Mouse (Mus musculus) layer of hippocampus, postnatal 10 days (tissue): ENCODE results near the gene Cfap299. TPM values are rescaled to one million over a fixed set of nuclear protein-coding genes. Genes with fewer than 3 reads are reported as not detected.
"Not testable (repeated sequence)": the region's sequence is repeated elsewhere in the genome, so short reads cannot be mapped to it uniquely, and the experiment has no call there.

Experiments
- DNase-seq, 2 experiments: peaks; one replicate each; pipeline ENCODE4 v3.0.0; 2021; ENCODE audit warnings: low spot score in 2 of 2
- long read RNA-seq: library from polyadenylated mRNA; stranded (forward); transcript quantifications from one replicate; pipeline ENCODE4 v2.0.0, GENCODE M21; 2023
- total RNA-seq, 2 experiments: library from RNA; stranded (reverse); gene quantifications; 2 replicates each; pipeline ENCODE4 v1.2.3; 2021

Cfap299 gene
- 1 to 10 TPM in 1 of 2 experiments, not detected in 1; 2.2 TPM for total RNA-seq
- long read RNA-seq: 0 reads

DNA sequence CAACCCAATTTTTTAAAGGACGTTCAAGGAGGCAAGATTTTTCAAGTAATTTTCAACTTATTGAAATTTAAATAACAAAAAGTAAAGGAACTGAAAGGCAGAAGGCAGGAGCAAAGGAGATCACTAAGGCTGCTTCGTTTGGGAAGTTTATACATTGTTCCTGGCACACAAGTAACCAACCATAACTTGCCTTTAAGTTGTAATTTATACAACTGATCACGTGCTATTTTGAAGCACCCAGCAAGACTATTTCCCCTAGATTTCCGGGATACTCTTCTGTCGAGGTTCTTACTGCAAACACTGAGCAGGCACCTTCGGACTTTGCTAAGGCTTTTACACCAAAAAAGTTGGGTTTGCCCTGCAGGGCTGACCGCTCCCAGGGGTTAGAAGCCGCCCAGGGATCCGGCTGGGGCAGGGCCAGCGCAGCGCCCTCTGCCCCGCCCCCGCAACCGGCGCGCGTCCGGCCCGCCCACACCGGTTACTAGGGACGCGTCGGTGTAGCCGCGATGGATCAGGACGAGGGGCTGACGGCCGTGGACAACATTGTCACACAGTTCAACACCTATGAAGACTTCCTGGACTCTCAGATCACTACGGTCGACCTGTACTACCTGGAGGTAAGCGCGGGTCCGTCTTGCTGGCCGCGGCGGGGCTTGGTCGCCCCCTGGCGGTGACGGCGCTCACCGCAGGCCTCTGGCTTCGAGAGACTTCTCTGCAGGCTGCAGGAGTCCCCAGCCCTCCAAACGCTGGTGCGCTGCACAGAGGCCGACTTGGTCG is at the start of gene Cfap299:
Cfap299 (plus strand) TSS at position 457 of the 777 bp plus-strand sequence.
- DNase-seq: peak; percentile 86 to 89

DNA sequence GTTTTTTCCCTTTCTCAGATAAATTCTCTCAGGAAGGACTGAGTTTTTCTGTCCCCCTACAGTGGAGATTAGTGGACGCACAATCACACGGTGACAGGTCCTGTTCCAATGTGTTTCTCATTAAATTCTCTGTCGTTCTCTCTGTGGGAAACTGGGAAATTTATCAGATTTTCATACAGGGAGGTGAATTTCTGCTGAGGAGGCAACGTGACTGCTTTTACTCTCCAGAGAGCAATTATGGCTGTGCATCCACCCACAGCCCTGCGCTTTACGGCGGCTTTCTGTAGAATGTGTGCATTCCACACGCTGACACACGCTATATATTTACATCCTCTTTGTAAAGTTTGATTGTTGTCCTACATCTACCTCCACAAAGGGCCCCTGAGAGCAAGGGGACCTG is 47.1 kb upstream of the Cfap299 start:
- DNase-seq: no peak

DNA sequence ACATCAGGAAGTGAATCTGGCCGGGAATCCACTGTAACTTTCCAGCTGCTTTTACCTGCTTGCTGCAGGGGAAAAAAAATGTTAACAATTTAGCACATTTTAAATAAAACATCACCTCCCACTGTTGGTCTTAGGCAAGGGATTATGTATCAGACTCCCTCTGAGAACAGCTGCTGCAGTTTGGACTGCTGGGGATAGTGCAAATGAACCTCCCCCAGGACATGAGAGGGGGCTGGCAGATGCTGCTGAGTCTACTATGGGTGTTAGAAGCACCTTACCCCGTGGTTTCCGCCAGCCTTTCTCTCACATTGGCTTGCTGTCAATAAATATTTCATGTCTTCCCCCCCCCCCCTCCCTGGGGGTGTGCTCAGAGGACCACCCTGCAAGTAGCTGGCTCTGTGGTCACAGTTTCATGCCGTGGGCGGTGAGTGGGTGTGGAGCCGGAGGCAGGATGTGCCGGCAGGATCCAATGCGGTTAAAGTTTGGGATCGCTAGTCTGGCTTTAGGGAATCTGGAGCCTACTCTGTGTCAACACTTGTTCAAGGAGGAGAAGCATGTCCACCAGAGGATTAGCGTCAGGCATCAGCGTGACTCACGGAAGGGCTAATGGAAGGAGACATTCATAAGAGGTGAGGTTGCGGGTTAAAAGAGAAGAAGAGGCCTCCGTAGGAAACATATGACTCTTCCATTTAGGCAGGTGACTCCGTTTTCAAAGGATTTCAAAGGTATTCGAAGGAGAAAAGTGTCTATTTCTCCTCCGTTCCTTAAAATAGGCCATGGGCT is 45.2 kb upstream of the Cfap299 start:
- DNase-seq: no peak

DNA sequence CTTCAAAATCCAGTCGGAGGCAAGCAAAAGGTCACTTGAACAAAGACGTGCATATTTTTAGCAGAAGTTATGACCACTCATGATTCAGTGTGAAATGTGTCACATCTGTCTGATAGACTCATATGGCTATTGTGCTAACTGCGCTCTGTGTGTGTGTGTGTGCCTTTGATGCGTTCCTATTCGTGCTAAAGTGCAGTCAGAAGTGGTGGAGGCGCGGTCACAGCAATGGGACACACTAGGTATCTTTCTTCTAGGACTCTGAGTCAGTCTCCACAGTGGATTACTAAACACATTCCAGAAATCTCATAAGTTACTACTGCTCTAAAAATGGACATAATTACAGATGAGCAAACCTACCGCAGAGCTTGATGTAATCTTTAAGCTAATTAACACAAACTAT is 38.5 kb upstream of the Cfap299 start:
- no peak for DNase-seq

DNA sequence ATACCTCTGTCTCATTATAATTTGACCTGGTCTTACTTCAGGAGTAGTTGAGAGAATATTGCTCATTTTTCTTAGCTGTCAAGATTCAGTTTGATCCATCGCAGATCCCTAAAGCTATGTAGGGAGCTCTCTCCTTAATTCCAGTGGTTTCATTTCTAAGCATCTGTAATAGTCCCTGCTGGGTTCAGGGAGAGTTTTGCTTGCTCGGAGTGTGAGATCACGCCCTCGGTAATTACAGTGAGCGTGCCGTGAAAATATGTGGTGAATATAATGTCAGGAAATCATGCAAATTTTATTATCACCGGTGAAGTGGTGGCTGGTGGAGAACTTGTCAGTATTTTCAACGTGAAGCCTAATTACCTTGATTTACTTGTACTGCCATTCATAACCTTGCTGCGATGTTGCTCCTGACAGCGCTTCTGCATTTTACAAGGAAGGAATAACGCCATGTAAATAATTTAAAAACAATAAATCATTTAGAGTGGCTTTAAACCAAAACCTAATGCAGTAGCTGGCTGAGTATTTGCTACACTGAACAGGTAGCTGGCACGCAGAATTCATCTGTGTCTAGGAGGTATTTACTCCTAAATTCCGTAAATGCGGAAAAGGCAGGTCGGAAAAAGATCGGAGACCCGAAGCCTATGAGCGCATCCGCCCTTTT is 36.6 kb upstream of the Cfap299 start:
- DNase-seq: no peak

DNA sequence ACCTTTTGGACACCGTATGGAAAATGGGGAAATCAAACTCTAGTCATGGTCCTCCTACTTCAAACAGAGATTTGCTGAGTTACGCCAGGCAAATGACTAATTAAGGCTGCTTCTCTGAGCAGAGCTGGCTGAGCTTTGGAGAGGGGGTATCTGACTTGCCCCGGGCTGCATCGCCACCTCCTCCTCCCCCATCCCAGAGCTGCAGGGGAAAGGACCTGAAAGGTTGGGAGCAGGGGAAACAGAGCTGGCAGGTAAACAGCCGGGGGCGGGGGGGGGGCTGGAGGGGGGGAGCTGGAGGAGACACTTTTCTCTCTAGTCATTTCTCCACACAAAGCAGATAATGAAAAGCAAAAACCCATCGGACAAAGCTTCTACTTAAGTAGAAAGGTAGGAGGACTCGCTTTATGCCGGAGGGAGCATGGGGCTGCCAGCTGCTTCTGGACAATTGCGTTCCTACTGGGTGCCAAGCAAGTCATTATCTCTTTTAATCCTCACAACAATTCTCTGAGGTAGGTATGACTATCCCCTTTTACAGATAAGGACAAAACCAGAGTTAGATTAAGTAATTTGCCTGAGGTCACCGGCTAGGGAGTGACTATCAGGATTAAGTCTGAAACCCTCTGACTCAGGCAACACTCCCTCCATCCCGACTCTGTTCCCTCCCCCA is 35.9 kb upstream of the Cfap299 start:
- no peak for DNase-seq

DNA sequence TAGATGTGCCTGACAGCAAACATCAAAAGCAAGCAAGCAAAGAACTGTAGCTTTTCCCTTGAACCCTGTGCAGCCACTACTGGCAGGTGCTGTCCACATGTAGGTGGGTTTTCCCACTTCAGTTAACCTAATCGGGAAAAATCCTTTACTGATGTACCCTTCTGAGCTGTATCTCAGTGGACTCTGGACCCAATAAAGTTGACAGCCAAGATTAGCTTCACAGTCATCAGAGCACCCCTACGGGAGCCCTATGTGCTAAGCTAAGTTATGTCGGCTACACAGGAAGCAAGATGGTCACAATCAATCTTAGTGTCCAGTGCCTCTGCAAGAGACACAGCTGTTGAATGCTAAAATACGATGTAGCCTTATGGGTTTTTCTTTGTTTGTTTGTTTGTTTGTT is 29.0 kb upstream of the Cfap299 start:
- no peak for DNase-seq

DNA sequence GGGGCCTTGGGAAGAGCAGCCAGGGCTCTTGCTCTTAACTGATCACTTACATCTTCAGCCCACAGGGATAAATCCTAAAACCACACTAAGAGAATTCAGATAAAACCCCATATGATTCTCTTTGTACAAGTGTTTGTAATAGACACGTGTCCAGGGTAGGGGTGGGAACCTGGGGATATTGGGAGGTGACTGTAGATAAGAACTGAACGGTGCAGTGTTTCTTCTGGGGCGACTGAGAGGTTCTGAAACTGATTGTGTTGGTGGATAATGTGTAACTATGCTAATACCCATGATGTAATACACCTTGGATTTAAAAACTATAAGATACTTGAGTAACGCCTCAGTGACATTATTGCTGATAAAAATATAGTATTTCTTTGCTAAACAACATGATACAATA is 23.4 kb upstream of the Cfap299 start:
- no peak for DNase-seq

DNA sequence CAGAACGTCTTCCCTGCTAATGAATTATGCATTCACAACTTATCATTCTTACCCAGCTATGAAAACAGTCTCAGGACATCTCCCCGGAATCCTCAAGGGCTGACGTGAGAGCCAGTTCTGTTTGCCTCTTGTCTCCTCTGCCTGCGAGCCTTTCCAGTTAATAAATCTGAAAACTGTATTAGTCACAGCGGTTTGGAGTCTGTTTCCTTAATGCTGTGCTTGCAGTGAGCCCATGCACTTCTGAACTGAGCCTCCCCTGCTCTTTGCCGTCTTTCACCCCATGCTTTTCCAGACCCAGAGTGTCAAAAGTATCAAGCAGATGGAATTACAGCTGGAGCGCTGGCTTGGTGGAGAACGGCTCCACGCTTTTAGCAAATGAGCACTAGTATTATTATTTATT is 22.6 kb upstream of the Cfap299 start:
- no peak for DNase-seq

DNA sequence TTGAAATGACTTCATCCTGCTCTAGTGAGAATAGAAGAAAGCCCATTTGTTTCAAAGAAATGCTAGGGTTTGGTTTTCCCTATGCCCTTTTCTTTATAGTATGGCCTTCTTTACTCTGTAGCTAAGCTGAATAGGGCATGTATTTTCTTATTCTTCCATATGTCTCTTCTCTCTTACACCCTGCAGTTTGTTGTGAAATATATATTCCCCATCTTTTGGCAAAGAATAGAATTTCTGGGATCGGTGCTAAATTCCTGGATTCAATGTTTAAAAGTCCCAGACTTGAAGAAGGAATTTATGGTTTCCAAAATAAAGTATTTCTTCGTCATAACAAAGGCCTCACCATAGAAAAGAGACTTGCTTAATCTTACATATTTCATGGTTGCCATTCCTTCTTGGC is 2.5 kb upstream of the Cfap299 start:
- DNase-seq: no peak

DNA sequence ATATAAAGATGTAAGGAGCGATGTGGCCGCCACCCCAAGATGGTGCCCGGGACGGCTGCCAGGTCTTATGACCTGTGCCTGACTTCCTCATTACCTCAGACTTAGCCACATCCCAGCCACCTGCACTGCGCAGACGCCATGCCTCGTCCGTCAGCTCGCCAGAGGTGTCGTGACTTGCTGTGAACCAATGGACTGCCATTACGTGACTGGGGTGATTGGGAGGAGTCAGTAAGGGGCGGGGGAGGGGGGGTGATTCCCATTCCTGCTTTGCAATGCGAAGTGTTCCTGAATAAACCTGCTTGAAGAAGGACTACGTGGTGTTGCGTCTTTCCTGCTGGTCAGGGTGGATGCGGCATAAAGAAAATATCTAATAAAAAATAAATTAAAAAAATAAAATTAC is 14.6 kb downstream of the Cfap299 start:
- DNase-seq: not testable (repeated sequence)

DNA sequence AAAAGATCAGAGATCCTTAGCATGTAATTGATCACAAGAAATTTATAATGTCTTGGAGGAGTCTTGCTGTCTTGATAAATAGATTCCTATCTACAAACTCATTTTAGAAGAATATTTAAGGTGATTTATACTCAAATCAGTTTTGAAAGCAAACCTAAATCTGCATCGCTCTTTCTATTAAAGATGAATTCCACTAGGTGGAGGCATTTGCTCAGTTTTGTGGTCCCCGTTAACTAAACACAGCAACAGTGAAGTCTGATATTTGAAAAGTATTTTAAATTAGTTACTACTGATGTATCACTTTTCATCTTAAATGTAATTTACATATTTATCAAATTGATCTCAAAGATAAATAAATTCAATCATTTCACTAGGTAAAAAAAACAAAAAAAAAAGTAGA is 15.5 kb downstream of the Cfap299 start:
- DNase-seq: no peak

DNA sequence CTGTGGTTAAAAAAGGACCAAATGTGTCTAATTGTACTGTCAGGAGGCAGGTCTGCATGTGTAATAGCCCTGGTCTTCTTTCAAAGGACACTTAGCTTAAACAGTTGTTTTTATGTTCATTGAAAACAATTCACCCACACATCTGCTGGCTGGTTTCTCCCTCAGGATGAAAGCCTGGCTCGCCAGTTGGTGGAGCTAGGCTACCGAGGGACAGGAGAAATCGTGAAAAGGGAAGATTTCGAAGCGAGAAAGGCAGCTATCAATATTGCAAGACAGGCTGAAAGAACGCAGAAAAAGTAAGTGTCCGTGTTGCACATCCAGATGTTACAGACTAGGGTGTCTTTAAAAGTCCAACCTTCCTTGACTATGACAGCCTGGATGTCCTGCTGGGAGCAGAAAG is 17.0 kb downstream of the Cfap299 start:
- DNase-seq: peak; percentile 28 to 39

DNA sequence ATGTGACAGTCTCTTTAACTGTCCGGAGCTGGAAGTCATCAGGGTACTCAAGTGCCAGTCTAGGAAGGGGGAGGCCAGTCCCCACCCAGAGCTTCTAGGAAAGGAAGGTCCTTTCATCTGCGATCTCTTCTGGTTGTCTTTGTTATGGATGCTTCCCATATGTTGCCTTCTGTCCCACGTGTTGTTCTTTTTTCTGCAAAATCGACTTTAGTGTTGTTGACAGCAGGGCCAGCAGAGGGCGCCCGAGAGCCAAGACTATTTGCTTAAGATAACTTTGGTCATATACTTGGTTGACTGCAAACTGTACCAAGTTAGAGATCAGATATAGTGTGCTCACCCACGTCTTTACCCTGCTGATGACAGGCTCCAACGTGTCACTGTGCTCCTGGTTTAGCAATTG is 19.5 kb downstream of the Cfap299 start:
- peak; percentile 77 to 82 for DNase-seq

DNA sequence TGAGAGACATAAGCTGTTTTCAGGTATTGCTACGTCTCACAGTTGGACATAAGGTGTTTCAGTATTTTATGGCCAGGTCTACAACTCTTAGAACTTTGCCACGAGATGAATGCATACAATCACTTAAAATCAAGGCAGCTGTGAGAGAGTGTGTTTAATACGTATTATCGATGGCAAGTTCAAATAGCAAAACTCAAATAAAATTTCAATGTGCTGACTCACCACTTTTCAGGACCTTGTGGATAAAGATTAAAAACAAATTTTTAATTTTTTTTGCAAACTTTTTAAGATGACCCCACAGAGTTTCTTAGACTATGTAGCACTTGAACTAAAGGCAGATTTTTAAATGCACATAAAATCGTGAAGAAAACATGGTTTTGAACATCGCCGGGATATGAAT is 30.8 kb downstream of the Cfap299 start:
- DNase-seq: no peak

DNA sequence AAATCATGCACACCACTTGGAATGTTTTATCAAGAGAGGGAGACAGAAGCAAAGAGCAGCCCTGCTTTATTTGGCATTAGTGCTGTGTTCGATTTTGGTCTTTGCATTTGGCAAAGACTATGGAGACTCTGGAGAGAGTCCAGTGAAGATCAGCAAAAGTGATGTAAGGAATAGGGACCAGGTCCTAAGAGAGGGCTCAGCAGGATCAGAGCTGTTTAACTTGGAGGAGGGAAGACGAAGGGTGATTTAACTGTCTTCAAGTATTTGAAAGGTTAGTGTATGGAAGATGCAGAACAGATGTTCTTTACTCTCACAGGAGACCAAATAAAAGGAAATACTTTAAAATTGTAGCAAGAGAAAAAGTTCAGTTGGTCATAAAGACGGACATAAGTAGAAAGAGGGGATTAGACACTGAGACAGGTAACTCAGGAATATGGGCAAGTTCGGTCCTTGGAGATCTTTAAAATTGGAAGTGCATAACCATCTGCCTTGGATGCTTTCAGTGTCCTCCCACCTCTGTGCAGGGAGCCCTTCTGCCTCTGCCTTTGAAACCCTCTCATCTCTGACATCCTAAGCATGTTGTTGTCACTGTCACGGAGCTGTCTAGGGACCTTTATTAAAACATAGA is 31.8 kb downstream of the Cfap299 start:
- DNase-seq: no peak

DNA sequence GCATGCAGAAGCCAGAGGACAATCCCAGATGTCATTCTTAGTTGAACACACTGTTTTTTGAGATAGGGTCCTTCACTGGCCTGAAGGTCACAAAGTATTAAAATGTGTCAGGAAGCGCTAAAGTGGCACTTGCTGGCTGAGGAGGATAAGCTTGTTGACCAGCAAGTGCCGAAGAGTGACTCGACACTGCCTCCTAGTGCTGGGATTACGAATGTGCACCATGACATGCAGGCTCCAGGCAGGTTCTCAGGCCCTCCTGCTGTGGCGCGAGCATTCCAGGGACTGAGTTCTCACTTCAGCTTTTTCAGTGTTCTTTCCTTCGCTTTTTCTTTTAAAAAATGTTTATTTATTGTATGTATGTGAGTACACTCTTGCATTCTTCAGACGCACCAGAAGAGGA is 34.3 kb downstream of the Cfap299 start:
- DNase-seq: no peak

DNA sequence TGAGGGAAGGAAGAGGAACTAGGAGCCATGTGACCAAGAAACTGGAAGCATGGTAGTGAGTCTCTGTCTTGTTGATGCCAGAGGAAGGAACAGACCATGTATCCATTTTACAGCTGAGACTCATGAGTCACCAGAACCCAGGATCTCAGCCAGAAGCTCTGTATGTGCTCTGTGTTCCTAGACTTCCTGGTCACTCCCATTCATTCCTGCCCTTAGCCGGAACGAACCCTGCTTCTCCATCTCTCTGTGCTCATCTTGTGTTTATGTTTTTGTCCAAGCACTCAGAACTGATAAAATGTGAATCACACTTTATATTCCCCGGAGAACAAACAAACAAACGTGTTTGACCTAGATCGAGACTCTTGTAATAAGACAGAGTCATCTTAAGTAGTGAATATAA is 36.2 kb downstream of the Cfap299 start:
- no peak for DNase-seq

DNA sequence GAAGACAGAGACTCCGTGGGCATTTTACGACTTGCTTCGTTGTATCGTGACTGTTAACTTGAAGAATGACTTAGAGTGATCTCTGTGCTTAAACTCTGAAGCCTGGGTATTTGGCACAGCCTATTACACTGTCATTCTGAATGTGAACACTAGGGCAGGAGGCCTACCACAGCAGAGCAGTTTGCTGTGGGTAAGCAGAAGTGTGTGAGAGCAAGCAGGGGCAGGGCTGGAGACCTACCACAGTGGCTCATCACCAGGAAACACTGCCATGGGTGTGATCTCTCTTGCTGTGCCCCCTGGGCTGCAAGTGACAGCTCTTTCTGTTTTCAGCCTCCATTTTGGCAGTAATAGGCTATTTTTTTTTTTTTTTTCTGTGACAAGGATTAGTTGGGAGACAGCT is 39.7 kb downstream of the Cfap299 start:
- DNase-seq: no peak

DNA sequence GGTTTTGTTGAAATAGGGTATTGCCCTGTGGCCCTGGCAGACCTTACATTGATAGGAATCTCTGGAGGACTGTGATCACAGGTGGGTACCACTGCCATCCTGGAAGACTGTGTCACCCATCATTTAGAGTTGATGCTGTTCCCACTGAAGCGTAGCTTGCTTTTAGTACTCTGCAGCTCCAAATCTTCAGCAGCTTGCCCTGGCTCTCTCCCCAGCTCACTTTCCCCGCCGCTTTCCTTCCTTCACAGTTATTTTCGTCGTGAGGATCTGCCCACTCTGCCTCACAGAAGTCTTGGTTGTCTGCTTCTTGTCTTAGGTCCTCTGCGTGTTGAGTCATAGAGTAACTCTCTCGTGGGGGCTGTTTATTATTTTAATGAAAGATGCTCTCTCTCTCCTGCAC is 40.3 kb downstream of the Cfap299 start:
- DNase-seq: no peak
